Mouse (Mus musculus) telencephalon, adult 2 months (tissue): ENCODE measurements around the gene Baz1b.

Experiments
- DNase-seq: peaks from one replicate; pipeline ENCODE4 v3.0.0-alpha.2; 2011; ENCODE audit warnings: low read depth, low spot score

Gene Baz1b

DNA sequence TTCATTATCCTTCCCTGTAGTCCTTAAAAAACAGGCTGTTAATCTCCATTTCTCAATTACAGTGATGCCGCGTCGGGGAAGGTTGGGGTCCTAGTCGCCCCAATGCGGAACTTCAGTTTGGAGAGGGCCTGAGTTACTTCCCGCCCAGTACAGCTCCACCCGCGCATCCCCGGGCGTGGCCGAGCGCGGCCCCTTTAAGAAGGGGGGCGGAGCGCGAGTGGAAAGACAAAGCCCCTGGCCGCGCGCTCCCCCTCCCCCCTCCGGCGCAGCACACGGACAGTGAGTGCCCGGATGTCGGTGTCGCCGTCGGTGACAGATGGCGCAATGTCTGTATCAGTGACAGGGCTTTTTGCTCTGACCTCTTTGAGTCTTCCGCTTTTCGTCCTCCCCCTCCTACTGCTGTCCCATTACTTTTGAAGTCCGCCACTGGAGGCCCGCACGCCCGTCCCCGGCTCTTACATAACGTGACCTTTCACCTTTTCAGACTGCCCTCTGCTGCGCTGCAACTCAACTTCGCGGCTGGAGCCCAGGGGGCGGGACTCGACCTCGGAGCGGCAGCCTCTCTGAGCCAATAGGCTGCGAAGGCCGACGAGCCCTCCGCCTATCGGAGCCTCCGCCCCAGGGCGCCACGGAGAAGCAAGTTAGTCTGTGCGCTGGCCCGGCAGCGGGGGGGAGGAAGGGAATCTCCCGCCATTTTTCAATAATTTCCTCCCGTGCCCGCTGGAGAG lies at the start of gene Baz1b:
TSS of gene Baz1b (plus strand) at position 644 of the 728 bp plus-strand sequence.
- DNase-seq: peak; percentile 98

GRCm38 (mm10) chr5:135139881-135140280 lies 47.2 kb upstream of the Baz1b start:
- DNase-seq: no peak

DNA sequence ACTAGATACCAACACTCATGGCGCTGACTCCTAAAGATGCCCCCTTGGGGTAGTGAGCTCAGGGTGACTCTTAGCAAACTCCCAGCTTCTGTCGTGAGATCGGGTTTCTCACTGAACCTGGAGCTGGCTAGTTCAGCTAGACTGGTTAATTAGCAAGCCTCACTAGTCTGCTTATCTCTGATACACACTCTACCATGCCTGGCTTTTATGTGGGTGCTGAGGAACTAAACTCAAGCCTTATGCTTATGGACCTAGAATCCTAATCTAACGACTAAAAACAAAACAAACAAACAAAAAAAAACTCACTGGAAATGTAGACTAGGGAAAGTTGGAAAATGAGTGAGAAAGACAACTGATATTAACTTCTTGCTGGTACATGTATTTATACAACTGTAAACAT lies 42.6 kb upstream of the Baz1b start:
- DNase-seq: no peak

GRCm38 (mm10) chr5:135145532-135145931 lies 41.5 kb upstream of the Baz1b start:
- DNase-seq: no peak

GRCm38 (mm10) chr5:135145955-135146354 lies 41.1 kb upstream of the Baz1b start:
- DNase-seq: no peak

GRCm38 (mm10) chr5:135148715-135149052 lies 38.4 kb upstream of the Baz1b start:
- no peak for DNase-seq

GRCm38 (mm10) chr5:135149053-135149819 lies 37.8 kb upstream of the Baz1b start, which contains the start of gene Tbl2:
Gene Tbl2 (plus strand): TSS chr5:135149657.
- DNase-seq: peak; percentile 98

- DNase-seq: no peak
Measured at GRCm38 (mm10) chr5:135149820-135150178, 37.3 kb upstream of the Baz1b start.

DNA sequence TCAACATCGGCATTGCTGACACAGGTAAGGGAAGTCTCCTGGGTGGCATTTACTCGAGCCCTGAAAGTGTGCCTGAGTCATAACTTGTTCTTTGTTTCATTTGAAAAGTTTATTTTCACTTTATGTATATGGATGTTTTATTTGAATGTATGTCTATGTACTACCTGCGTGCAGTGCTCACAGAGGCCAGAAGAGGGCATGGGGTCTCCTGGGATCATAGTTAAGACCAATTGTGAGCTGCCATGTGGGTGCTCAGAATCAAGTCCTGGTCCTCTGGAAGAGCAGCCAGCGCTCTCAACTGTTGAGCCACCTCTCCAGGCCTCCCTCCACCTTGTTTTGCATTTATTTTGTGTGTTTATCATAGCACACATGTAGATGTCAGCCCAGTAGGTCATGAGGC lies 30.6 kb upstream of the Baz1b start:
- no peak for DNase-seq

DNA sequence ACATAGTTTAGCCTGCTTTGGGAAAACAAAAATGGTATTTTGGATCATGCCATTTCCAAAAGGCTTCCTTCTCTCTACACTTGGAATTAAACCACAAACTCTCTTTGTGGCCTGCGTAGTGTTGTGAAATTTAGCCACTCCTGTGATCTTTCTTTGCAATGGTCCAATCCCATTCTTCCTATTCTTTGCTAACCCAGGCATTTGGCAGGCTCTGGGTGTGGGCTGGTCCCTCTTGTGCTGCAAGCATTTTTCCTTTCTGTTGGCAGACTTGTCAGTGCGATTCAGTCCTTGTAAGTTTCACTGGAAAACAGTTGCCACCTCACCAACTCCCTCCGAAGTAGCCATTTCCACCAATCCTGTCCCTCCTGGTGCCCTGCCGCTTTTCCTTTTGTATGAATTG lies 25.8 kb upstream of the Baz1b start:
- DNase-seq: peak; percentile 57

DNA sequence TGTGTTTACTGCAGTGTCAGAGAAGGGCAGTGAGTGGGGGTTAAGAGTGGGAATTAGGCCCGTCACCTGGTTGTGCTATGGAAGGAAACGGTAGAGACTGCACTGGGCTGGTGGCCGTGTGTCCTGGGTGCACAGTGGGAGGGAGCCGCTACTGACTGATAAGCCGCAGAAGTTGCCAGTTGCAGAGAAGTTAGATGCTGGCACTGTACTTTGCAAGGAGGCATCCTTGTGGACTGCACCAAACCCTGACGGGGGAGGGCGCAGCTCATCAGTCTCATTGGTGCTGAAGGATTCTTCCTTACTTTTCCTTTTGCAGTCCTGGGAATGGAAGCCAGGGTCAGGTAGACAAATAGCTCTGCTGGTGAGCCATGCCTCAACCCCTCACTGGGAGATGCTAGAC lies 25.4 kb upstream of the Baz1b start:
- DNase-seq: no peak

DNA sequence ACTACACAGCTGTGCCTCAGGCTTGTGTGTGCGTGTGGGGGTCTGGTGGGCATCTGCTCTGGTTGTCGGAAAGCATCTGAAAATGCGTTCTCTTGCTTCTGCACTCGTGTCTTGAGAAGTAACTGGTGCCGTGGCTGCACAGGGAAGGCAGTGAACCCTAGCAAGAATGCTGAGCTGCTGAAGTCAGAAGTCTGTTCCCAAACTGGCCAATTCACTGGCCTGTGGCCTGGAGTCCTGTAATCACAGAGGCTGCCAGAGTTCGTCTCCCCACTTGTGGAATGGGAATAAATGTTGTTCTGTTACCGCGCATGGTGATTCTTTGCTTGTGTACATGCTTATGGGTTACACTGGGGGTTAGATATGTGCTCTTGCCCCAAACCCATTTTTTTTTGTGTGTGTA lies 24.7 kb upstream of the Baz1b start:
- DNase-seq: no peak

DNA sequence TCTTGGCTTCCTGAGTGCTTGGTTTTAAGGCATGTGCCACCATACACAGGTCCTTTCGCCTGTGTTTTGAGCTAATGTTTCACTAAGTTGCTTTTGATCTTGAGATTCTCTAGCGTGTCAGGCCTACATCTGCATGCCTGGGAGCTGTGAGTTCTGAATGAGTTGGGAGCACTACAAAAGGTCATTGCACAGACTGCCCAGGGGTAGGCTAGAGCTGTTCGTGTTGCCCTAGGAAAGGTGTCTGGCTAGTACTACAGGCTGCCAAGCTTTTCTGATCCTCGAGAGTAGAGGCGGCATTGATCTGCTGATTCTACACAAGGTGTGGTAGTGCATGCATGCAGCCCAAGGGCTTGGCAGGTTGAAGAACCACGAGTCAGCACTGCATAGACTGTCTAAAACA lies 24.2 kb upstream of the Baz1b start:
- no peak for DNase-seq

DNA sequence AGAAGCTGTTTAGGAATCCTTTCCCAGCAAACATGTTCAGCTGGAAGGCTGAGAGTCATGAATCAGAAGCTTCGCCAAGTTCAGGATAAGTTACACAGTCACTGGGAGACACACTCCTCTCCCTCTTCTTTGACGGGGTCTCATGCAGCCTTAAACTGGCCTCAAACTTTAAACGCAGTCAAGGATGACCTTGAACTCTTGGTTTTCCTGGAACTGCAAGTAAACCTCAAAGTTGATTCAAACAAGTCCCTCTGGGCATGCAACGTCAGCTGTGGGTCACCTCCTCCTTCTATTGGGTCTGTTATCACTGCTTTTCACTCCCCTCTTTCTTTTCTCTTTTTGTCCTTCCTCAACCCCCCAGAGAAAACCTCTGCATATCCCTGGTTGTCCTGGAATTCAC lies 20.2 kb upstream of the Baz1b start:
- no peak for DNase-seq

DNA sequence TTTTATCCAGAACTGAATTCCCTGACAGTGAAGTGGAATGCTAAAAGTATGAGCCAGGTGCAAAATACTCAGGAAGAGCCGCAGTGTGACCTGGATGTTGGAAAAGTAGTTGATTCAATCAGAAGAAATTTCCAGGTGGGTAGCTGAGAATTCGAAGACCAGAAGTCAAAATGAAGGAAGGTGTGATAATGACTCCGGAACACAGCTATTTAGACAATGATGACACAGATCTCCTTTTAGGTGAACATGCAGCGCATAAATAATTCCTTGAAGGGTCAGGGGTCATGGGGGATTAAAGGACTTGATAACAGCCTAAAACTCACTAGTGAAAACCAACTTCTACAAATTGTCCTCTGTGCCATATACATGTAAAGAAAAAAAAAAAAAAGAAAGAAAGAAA lies 19.6 kb upstream of the Baz1b start:
- no peak for DNase-seq

DNA sequence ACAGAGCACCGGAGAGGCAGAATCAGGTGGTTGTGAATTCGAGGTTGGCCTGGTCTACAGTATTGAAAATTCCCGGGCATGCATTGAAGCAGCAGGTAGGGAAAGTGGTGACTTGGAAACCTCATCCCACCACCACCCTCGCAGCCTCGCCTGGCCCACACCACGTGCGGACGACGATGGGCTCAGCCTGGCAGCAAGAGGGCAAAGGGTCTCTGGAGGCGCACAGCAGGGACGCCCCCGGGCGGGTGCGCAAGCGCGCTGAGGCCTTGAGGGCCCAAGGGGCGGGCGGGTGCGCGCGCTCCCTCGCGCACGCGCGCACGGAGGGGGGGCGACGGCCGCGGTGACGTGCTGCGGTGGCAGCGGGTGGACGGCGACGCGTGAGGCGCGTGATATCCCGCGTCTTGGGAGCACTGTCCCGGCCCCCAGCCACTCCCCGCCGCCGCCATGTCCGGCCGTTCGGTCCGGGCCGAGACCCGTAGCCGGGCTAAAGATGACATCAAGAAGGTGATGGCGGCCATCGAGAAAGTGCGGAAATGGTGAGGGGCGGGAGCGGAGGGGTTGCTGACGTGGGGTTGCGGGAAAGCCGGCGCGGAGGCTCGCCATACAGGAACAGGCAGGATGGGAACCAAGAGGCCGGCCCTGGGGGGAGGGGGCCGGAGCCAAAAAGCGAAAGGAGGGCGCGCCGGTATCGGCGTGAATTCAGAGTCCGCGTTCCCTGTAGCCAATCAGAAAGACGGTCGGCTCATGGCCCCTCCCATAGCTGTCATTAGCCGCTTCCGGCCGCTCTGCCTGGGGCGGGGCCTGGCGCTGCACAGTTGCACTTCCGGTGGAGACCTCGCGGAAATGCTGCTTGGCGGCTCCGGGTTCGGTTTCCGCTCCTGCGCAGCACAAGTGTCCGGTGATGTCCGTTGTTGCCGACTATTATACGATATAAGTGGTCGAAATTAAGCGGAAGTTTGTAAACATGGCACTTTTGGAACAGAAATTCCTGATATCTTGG lies 18.7 kb upstream of the Baz1b start, which contains the start of gene Bcl7b:
TSS of gene Bcl7b (plus strand) at position 221 of the 1,000 bp plus-strand sequence.
- DNase-seq: peak; percentile 96

- no peak for DNase-seq
Measured at GRCm38 (mm10) chr5:135169479-135169878, 17.6 kb upstream of the Baz1b start.

DNA sequence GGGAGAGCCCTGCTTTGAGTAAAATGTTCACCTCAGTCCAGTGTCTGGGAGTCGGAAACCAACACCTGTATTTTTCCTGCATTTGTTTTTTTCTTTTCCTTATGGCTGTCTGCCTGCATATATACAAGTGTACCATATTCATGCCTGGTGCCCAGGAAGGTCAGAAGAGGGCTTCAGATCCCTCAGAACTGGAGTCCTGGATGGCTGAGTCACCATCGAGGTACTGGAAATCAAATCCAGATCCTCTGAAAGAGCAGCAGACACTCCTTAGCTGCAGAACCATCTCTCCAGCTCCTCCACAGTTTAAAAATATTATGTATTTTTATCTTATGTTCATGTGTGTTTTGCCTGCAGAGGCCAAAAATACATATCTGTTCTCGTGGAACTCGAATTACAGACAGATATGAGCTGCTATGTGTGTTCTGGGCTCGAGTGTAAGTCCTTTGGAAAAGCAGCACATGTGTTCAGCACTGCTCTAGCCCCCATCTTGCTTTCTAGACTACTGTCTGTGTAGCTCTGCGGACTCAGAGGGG lies 15.3 kb upstream of the Baz1b start:
- no peak for DNase-seq

DNA sequence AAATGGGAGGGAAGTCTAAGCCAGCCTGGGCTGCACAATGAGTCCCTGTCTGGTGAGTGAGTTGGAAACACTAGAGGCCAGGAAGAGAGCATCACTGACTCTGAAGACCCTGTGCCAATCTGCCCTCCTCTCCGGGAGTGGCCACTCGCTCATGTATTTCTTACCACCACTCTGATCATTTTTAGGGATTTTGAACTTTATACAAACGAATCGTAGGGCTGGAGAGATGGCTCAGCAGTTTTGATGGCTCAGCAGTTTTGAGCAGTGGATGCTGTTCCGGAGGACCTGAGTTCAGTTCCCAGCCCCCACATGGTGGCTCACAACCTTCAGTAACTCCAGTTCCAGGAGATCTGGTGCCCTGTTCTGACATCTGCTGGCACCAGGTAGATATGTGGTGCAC lies 14.1 kb upstream of the Baz1b start:
- DNase-seq: no peak

GRCm38 (mm10) chr5:135175086-135175485 lies 12.0 kb upstream of the Baz1b start:
- no peak for DNase-seq

- DNase-seq: no peak
Measured at GRCm38 (mm10) chr5:135178523-135178922, 8.5 kb upstream of the Baz1b start.

DNA sequence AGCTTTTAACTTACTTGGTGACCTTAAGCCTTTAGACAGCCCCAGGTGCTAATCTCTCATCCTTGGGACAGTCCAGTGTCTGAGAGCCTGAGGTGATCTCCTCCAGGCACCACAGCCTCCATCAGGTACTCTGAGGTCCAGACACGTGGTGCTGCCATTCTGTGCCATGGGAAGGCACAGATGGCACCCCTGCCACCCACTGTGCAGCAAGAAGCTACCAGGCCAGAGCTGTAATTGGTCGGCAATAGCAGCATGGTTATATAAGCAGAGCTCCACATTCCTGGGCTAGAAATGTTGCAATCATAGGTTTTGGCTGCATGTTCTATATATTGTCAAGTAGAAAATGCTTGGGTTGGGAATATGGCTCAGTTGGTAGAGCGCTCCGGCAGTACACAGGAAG lies 8.1 kb upstream of the Baz1b start:
- DNase-seq: peak; percentile 80
